Mouse (Mus musculus): ENCODE measurements around the gene Vti1a.

Gene Vti1a

DNA sequence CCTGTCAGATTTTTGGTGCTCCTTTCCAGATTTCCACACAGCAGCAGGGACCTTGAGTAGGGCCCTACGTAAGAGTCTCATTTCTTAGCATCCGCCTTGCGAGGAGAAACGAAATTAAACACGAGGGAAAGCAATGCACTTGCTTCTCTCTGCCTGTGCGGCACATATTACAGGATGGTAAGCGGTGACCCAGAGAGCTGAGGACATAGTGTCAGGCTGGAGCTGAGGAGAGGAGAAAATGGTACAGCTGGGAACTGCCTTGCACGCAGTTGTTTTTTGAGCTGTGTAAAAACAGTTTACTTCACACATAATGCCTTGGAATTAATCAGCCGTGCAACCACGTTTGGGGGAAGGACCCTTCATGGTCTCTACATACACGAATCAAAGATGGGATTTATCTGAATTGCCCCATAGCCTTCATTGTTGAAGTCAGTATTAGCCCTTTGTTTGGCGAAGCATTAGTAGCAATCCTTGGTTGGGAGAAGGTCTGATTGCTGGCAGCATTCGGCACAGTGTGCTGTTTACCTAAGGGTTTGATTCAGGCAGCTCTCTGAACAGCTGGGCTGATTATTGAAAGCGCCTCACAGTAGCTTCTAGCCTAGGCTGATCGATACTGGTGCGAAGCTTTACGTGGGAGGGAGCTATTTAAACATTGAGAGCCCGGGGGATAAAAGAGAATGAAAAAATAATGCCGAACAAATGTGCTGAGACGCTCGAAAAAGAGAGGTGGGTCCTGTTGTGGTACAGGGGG, 153.4 kb downstream of the Vti1a start:
- no peak for DNase-seq

DNA sequence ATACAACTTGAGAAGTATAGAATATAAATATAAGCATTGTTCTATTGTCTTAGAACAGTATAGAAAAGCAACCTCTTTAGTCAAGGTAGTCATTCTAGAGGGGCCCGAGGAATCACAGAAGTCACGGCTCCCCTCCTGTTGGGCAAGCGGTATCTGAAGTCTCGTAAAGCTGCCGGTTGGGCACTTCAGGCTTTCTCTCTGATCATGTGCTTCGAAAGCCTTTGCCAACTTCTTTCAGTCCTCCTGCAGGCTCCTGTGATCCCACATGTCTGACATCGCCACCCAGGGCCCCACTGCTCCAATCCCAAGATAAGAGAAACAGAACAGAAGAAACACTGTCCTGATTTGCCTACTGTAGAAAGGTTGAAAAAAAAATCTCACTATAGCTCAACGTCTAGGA, 156.5 kb downstream of the Vti1a start:
- no peak for DNase-seq

DNA sequence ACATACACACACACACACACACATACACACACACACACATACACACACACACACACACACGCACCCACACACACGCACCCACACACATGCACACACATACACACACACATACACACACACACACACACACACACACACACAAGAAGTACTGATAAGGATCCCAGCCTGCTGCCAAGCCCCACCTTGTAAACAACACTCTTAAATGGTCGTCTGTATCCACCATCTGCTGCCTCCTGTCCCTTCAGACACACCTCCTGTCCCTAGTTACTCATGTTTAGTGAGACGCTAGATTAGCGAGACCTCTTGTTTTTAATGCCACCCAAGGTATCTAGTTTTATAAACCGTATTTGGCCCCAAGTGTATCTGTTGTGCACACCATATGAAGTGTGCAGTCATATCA, 158.1 kb downstream of the Vti1a start:
- no peak for DNase-seq

DNA sequence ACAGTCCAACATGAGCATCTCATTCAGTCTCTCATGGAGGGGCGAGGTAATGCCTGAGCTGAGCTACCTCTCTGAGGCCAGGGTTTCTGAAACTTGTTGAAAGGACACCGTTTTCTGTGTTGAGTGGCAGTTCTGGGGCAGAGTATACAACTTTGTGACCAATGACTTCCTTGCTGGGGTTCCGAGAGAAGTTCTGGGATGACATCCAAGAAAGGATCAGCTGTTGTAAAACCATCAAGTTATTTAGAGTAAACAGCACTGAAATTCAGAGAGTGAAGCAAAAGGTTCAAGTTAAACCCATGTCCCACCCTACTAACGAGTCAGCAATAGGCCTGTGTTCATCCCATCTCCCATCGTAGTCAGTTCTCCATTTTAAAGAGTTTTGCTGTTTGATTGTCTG, 164.4 kb downstream of the Vti1a start:
- DNase-seq = no peak

DNA sequence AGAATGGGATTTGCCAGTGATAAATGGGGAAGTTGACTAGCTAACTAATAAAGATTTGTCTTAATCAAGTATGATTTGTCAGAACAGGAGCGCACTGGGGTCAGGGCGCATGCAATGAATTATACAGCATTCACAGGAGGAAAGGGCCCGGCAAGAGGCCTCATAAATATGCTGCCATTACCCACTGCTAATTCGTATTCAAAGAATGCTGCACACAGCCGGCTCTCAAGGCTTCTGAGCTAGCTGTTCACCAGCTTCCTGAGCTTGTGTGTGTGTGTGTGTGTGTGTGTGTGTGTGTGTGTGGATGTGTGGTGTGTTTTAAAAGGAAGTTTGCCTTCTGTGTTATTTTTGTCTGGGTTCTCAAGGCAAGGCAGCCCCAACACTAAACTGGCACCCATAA, 165.2 kb downstream of the Vti1a start:
- no peak for DNase-seq

DNA sequence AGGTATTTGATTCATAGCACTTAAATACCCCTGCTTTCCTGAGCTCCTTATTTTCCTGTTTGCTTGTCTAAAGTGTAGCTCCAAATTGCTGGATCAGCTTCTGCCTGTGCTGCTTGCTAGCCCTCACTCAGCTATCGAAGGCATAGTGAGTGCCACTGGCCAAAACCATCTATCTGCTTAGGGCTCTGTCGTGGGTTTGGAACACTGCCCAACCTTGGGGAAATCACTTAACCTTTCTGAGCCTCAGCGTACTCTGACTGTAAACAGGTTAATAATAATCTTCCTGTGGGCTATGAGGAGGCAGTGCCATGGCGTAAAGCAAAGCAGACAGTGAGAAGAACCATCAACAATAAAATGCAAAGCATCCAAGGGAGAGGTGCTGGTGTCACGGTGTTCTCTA, 167.4 kb downstream of the Vti1a start:
- DNase-seq = no peak

DNA sequence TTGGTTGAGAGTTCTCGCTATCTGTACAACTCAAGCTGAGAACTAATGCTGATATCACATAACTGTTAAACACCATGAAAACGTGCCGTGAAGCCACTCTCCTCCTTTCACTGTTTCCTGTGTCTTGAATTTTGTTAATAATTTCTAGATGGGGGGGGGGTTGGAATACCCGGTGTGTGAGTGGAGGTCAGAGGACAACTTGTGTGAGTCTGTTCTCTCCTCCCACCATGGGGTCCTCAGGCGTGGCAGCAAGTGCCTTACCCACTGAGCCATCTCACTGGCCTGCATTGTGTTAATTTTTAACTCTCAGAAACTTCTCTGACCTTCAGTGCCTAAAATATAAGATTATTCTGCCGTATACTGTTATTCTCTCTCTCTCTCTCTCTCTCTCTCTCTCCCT, 168.5 kb downstream of the Vti1a start:
- DNase-seq = no peak

DNA sequence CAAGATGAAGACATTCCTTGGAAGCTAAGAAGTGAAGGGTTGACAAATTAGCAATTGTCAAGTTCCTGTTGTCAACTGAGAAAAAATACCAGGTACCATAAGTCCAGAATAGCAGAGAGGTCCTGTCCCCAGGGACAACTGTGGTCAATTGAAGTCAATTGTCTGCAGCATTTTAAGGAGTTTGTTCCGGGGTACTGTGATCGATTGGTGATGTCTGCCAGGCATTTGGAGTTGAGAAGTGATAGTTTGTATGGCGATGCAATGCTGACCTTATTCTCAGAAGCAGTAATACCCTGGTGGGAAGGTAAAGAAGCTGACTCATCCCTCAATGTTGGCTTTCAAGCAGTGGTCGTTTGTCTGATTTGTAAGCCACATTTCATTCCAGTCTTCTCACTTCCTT, 170.4 kb downstream of the Vti1a start:
- no peak for DNase-seq

DNA sequence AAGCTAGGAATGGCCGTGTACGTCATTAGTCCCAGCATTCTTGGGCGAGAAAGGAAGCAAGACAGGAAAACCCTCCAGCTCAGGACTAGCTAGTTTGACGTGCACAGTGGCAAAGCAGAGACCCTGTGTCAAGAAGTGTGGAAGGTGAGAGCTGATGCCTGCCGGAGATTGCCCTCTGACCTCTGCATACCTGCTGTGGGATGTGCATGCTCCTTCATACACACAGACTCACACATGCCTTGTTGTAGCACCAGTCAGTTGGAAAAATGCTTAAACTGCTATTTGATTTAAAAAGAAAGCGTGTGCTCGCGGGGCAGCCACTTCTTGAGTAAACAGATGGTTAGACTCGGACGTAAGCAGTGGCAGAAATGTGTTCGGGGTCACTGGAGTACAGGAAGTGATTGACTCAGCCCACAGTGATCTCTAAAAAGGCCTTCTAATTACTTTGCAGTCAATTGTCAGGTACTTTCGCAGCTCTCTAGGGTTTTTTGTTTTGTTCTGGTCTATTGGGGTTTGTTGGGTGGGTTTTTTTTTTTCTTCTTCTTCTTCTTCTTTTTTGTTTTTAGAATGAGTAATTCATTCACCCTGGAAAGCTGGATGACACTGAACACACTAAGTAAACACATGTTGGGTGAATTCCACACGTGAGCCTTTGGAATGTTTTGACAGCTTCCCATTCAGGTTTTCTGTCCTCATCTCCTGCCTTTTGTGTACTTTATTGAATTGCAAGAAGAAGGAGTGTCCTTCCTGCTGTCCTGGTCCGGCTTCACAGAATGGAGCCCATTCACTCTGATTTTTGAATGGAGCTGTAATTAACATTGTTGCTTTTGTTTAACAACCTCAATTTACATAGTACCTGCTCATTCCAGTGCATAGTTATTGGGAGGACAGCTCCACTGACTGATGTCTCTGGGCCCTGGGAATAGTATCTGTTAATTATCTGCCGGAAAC, 175.3 kb downstream of the Vti1a start:
- DNase-seq = no peak

DNA sequence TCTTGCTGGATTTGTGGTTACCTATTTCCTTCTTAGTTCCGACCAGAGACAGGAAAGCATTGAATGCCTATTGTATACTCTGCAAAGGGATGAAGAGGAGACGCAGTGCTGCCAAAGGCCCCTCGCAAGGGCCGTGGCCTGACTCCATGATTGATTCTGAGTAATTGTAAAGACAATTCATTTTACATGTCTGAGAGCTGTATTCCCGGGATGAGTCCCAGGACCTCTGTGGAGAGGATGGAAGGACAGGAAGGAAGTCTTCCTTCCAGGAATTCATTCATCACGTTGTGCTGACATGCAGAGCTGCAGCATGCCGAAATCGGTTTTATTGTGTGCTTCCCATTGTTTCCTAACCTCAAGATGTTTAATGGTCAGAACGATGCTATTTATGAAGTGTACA, 180.2 kb downstream of the Vti1a start:
- no peak for DNase-seq

DNA sequence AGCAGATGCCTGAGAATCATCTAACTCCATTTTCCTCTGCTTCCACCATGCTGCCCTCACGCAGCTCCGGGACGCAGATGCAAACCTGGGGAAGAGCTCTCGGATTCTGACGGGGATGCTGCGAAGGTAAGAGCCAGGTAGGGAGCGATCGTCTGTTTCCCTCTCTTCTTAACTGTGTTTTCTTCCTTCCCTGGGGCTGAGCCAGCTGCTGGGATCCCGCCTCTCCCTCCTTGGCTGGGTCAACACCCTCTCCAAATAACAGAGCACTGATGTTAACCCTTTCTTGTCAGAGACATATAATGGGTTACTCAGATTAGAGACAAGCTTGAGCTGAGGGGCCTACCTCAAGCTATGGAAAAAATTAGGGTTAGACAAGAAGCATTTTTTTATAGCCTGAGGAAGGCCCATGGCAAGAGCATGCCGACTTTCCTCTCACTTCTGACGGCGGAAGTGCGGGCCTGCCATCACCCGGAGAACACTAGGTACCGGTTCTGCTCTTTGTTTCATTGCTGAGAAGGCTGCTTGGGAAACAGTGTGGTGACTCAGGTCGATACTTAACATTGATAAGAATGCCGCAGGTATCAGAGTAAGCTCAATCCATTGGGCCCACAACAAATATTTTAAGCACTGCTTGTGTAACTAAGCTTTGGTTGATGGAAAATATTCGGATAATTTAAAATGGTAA, 183.2 kb downstream of the Vti1a start:
- DNase-seq = no peak

DNA sequence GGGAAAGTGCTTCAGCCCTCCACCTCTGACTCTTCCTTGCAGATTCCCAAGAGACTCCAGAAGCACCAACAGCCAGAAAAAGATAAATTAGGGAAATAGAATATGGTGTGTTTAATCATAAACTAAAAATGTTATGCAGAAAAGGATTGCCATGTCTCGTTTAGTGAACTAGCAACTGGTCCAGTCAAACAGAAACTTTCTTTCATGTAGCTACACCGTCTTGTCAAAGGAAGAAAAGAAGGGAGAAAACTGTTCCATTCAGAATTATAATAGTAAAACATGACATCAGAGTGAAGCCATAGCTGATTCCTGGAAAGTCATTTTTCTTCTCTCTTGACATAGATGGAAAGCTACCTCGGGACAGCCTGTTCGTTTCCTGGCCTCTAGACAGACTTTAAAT, 185.9 kb downstream of the Vti1a start:
- DNase-seq = no peak

DNA sequence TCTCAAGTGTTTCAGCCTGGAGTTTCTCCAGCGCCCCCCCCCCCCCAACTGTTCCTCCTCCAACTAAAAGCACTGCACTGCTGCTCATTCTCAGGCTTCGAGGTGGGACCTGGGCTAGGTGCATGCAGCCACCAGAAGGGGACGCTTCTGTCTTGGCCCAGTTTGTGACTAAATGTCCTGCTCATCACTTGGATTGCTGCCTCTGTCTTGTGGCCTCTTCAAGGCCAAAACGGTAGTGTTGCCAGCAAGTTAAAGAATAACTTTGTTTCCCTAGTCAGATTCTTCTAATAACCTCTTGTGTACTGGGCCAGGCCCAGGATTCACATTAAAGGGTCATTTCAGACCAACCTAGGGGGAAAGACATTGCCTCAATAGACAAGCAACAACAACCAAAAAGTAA, 187.7 kb downstream of the Vti1a start:
- no peak for DNase-seq

DNA sequence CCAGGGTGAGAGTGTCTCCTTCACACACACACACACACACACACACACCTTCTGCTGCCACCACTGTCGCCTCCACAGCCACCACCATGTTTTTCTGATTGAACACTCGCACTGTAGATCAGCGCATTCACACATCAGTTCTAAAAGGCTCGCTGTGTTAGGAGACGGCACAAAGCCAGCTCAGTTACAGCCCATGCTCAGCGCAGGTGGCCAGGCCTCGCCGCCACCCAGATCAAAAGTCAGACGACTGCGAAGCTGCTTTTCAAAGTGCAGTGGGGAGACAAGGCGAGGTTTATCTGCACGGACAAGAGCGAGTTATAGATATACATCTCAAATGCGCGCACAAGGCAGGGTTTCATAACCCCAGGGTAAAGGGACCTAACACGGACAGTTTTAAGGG, 191.7 kb downstream of the Vti1a start:
- peak; percentile 39 for DNase-seq

DNA sequence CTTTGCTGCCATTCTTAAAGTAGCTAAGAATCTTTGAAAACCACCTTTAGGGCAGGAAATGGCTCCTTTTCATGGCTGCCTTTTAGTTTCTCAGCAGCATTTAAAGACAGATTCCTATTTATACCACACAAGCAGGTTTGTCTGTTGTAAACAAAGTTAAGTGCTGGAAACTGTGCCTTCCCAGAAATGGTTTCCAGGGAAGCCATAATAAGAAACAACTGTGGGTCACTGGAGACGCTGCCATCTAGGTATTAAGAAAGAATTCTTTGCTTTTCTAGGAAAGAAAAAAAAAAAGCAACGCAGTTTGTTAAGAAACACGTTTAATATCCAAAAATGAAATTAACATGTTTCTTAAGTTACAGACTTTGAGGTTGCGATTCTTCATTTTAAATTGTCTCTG, 192.1 kb downstream of the Vti1a start:
- no peak for DNase-seq

DNA sequence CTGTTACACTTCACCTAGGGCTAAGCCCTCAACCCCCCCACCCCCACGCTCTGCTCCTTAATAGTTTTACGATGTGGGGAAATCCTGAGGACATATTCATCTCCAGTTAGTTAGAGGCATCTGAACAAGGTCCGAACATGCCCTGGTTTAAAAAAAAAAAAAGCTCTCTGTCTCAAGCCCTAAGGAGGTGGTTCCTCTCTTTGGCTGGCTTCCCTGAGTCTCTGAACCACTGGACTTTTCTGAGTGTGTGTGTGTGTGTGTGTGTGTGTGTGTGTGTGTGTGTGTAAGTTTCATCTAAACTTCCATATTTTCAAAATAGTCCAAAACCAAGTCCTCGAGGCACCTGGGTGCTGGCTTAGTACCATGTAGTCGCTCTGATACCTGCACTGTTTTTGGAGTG, 192.9 kb downstream of the Vti1a start:
- no peak for DNase-seq

DNA sequence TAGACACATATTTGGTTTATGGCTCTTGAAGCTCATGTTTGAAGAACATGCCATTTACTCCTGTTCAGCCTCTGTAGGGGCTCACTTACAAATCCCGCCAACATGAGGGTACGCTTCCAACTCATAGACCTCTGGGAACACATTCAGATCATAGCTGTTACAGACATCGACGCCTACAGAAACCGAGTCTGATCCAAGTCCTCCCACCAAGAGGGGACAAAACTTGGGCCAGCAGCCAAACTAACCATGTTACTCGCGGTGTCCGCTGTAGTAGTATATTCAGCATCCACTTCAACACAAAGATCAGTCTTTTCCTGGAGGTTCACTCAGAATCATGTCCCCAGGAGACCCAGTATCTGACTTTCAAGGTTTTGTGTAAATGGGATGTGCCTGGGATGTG, 193.5 kb downstream of the Vti1a start:
- no peak for DNase-seq

DNA sequence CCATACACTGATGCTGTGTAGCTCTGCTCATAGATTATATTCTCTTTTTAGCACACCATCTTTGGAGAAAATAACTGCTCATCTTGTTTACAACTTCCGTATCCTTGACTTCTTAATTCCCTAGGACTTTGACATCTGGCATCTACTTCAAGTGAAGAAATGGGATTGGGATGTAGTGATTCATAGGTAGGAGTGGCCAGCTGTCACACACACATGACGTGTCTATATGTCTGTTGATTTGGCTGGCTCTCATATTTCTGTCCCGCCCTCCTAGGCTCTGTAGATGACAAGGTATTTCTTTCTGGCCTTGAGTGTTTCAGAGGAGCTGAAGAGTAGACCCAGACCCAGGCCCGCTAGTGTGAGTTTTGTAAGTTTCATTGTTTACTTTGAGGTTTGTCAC, 197.8 kb downstream of the Vti1a start:
- no peak for DNase-seq

DNA sequence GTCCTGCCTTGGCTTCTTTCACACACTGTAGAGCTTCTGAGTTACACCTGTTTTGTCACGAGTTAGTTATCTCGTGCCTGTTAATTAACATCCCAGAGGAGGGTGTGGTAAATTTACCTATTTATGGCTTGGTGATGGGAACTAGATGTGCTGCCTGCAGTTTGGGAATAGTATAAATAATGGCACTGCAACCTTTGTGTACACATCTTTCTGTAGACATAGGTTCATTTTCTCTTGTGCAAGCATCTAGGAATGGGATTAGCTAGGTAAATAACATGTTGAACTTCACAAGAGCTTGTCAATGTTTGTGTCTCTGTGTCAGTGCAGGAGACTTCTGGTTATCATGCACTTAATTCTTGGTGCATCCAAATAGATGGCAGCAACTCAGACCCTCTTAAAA, 204.1 kb downstream of the Vti1a start:
- DNase-seq = no peak

DNA sequence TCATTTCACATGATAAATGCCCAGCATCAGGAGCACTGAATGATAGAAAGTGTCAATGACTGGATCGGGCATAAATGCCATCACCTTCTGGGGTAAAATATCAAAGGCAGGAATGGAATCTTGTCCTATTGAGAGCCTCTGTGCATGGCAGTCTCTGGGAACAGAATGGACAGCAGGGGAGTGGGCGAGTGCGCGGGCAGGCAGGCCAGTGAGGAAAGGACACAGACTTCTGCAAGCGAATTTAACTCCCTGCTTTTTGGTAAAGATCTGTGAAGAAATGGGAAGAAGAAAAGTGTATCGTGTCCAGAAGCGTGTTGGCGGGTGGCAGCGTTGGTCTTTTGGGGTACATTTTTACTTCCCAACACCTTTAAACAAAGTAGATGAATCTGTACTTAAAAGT, 207.2 kb downstream of the Vti1a start:
- no peak for DNase-seq

DNA sequence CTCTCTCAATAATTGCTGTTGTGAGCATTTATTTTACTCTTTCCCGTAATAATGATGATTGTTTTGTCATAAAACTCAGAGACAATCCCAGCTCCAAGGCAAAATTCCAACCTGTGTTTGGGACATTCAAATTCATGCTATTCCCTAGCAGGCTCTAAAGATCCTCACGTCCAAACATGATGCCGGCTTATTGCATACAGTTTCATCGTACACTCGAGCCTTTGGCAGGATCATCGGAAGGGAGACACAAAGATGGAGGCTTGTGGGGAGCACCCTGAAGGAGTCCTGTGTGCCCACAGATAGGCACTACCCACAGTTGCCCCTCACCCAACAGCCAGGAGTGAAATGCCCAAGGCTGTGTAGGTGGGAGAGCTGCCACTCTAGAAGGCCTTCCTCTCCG, 208.3 kb downstream of the Vti1a start:
- DNase-seq = no peak

DNA sequence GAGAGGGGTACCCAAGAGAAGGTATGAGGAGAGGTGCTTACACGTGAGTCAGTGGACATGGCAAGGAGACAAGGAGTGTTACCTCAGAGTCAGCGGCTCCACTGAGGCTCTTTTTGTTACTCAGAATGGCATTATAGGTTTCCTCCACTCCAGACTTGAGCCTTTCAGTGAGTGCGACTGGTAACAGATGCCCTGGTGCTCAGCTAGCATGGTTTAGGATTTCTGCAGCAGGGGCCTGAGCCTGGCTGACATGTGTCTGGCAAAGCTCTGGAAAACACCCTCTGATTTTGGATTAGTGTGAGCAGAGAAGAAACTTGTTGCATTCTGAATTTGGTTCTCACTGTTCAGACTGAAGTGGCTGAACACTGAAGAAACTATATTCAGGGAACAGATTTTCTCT, 209.0 kb downstream of the Vti1a start:
- no peak for DNase-seq

DNA sequence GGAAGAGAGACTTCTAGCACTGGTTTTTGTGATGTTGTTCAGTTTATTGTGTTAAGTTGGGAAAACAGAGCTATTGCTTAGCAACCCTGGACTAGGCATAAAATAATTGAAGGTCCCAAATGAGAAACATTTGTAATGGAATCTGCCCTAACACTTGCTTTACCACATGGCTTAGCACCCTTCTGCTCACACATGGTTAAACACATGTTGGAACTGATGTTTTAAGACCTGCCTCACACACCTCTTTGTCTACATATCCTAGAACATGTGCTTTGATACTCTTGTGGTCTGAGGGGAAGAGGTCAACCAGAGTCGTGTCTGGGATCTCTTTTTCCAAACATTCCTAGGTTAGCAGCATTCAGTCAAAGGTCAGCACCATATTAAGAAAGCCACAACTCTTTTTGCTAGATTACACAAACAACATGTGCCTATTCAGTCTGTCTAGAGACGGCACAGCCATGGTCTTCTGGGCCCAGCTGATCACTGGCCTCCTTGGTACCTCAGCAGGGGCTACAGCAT, 210.7 kb downstream of the Vti1a start:
- DNase-seq = no peak

DNA sequence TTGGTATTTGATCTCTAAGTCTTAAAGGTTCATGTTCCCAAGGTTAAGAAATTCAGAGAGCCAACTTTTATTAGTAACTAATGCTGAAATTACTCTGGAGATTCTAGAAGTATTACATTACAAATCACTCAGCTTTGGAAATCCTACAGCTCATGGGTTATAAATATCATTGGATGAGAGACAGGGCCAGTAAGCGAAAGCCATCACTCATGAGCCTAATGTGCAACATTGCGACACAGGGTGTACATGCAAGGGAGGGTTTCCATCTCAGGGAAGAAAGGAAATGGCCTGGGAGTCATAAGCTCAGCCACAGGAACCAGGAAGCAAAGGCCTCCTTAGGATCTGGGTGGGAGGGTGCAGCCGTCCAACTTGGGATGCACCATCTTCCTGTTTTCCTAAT, 213.9 kb downstream of the Vti1a start:
- DNase-seq = no peak

Measured in thymus, postnatal 25 days (tissue).